Mouse (Mus musculus): ENCODE measurements around the gene Samd1. TPM values are rescaled to one million over a fixed set of nuclear protein-coding genes. Genes with fewer than 3 reads are reported as not detected.

Samd1 gene
- 10 to 100 TPM; 46.0 to 50.1 TPM for total RNA-seq (2023)

GRCm38 (mm10) chr8:83997511-83998141 lies at the start of gene Samd1:
Samd1 (plus strand) TSS chr8:83997672.

GRCm38 (mm10) chr8:83955106-83955957 lies 42.1 kb upstream of the Samd1 start, which contains the start of the genes Gm10644 and Asf1b:
Gm10644 (minus strand) TSS chr8:83955205.
Asf1b (plus strand) TSS chr8:83955507.

GRCm38 (mm10) chr8:83972150-83973120 lies 25.0 kb upstream of the Samd1 start, which contains the start of gene Prkaca:
Prkaca (plus strand) TSS chr8:83972993.

GRCm38 (mm10) chr8:84001281-84002000 lies 4.0 kb downstream of the Samd1 start, which contains the start of gene 1700067K01Rik:
1700067K01Rik (plus strand) TSS chr8:84001502.

GRCm38 (mm10) chr8:84011705-84012498 lies 14.4 kb downstream of the Samd1 start, which contains the start of gene 2210011C24Rik:
2210011C24Rik (minus strand) TSS chr8:84012171.

GRCm38 (mm10) chr8:84021096-84021495 lies 23.6 kb downstream of the Samd1 start, which contains the start of gene Palm3:
Palm3 (plus strand) TSS chr8:84021471.

GRCm38 (mm10) chr8:84042066-84042947 lies 44.8 kb downstream of the Samd1 start, which contains the start of gene Il27ra:
Il27ra (minus strand) TSS chr8:84042589.

GRCm38 (mm10) chr8:84044900-84045299 lies 47.4 kb downstream of the Samd1 start, which contains the start of gene Rln3:
Rln3 (minus strand) TSS chr8:84045000.

Other genes starting within 250 kb of the Samd1 start
- 1 to 10 TPM; 3.1 to 4.0 TPM for gene Adgrl1, start 97.6 kb upstream of the Samd1 start, total RNA-seq (2023)
- gene Gm10644, start 42.5 kb upstream of the Samd1 start, total RNA-seq (2023) = under 1 TPM; 0.11 to 0.13 TPM
- gene Asf1b, start 42.2 kb upstream of the Samd1 start, total RNA-seq (2023) = 10 to 100 TPM; 52.1 to 60.7 TPM
- gene Prkaca, start 24.7 kb upstream of the Samd1 start, total RNA-seq (2023) = 10 to 100 TPM; 35.6 to 37.1 TPM
- under 1 TPM; 0.42 to 0.79 TPM for gene 1700067K01Rik, start 3.8 kb downstream of the Samd1 start, total RNA-seq (2023)
- gene 2210011C24Rik, start 14.5 kb downstream of the Samd1 start, total RNA-seq (2023) = not detected
- gene Palm3, start 23.8 kb downstream of the Samd1 start, total RNA-seq (2023) = not detected
- gene Il27ra, start 44.9 kb downstream of the Samd1 start, total RNA-seq (2023) = 1 to 10 TPM in 1 of 2 experiments, under 1 TPM in 1; 0.86 to 1.3 TPM
- not detected for gene Rln3, start 47.3 kb downstream of the Samd1 start, total RNA-seq (2023)
- 1 to 10 TPM; 2.6 to 4.9 TPM for gene Gm10643, start 67.5 kb downstream of the Samd1 start, total RNA-seq (2023)
- gene Rfx1, start 69.2 kb downstream of the Samd1 start, total RNA-seq (2023) = 10 to 100 TPM; 28.2 to 32.3 TPM
- gene Dcaf15, start 107.1 kb downstream of the Samd1 start, total RNA-seq (2023) = 10 to 100 TPM; 21.7 to 22.4 TPM
- gene Podnl1, start 128.3 kb downstream of the Samd1 start, total RNA-seq (2023) = under 1 TPM in 1 of 2 experiments, not detected in 1; 0.22 TPM
- 10 to 100 TPM; 19.3 to 22.5 TPM for gene Cc2d1a, start 150.3 kb downstream of the Samd1 start, total RNA-seq (2023)
- gene 4930432K21Rik, start 150.4 kb downstream of the Samd1 start, total RNA-seq (2023) = under 1 TPM; 0.79 to 0.95 TPM
- not detected for gene Nanos3, start 187.5 kb downstream of the Samd1 start, total RNA-seq (2023)
- 10 to 100 TPM; 31.3 to 32.9 TPM for gene Zswim4, start 239.4 kb downstream of the Samd1 start, total RNA-seq (2023)